Mouse (Mus musculus): Measurements from ENCODE around the gene Rab3il1. TPM values are rescaled to one million over a fixed set of nuclear protein-coding genes. Genes with fewer than 3 reads are reported as not detected.

Rab3il1 gene
- polyA plus RNA-seq, 1 experiment, result 22.0 TPM

- DNase-seq (ENCODE audit: low spot score), result no peak
Measured at GRCm38 (mm10) chr19:10040866-10041387, 39.5 kb downstream of the Rab3il1 start.

GRCm38 (mm10) chr19:10041388-10042148 is 40.1 kb downstream of the Rab3il1 start, which contains the start of gene Fads3:
TSS of gene Fads3 (plus strand) at chr19:10041569.
- peak; percentile 73 for DNase-seq (ENCODE audit: low spot score)

DNA sequence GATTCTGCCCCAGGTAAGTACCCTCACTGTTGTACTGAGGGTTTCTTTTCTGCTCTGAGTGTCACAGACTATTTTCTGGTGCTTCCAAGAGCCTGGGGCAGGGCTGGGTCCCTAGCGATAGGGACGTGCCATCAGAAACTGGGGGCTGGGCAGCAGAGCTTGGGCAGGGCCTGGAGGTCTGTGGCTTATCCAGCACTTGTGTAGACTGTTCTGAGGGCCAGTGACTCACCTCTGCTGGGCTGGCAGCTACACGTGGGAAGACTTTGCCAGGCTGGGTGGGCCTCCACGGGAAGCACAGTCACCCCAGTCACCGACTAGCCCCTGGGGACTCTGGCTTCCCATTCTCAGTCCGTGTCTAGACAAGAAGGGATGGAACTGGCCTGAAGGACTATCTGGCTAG is 40.8 kb downstream of the Rab3il1 start:
- no peak for DNase-seq (ENCODE audit: low spot score)

DNA sequence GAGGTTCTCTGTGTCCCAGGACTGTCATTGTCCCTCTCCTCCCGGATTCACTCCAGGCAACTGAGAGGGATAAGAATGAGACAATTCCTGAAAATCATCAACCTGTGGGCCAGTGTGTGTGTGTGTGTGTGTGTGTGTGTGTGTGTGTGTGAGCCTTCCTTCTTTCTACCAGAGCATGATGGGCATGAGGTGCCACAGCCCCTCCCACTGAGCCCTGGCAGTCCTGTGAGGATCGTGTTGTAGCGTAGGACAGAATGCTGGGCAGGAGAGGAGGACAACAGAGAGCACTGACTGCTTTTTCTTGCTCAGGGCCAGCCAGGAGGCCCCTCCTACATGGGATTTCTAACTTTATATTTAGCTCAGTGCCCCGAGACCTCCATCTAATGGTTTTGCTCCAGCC is 41.3 kb downstream of the Rab3il1 start:
- DNase-seq (ENCODE audit: low spot score), result no peak

- DNase-seq (ENCODE audit: low spot score), result no peak
Measured at GRCm38 (mm10) chr19:10043643-10044042, 42.2 kb downstream of the Rab3il1 start.

- DNase-seq (ENCODE audit: low spot score), result no peak
Measured at GRCm38 (mm10) chr19:10045707-10046106, 44.2 kb downstream of the Rab3il1 start.

DNA sequence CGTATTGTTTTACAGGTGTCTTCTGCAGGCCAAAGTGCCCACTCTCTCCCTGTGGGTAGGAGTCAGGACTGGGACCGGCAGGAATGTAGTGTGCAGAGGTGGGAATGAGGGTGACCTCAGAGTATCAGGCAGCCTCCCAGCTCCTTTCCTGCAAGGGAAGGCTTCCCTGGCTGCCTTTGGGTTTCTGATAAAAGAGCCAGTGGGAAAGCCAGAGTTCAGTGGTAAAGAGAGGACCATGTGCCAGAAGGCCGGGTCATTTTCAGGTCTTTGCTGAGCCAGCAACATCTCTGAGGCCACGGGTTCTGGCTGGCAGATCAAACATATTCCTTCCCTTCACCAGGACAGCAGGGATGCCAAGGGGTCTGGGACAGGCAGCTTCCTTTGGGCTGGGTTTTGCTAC is 44.9 kb downstream of the Rab3il1 start:
- DNase-seq (ENCODE audit: low spot score), result no peak

- DNase-seq (ENCODE audit: low spot score), result no peak
Measured at GRCm38 (mm10) chr19:10046983-10047382, 45.5 kb downstream of the Rab3il1 start.

- DNase-seq (ENCODE audit: low spot score), result no peak
Measured at GRCm38 (mm10) chr19:10049533-10049932, 48.1 kb downstream of the Rab3il1 start.

GRCm38 (mm10) chr19:10050438-10050837 is 49.0 kb downstream of the Rab3il1 start:
- DNase-seq (ENCODE audit: low spot score), result no peak

DNA sequence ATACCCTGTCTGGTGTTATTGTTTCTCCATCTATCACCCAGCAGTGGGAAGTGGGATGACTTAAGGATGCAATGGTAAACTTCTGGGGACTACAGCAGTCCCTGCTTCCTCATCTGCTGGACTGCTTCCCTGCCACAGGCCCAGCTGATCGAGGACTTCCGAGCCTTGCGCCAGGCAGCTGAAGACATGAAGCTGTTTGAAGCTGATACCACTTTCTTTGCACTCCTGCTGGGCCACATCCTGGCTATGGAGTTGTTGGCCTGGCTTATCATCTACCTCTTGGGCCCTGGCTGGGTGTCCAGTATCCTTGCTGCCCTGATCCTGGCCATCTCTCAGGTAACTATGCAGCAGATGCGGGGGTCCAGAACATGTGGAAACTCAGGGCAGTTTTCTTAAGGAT is 51.2 kb downstream of the Rab3il1 start:
- no peak for DNase-seq (ENCODE audit: low spot score)

GRCm38 (mm10) chr19:10053692-10054260 is 52.3 kb downstream of the Rab3il1 start:
- no peak for DNase-seq (ENCODE audit: low spot score)

DNA sequence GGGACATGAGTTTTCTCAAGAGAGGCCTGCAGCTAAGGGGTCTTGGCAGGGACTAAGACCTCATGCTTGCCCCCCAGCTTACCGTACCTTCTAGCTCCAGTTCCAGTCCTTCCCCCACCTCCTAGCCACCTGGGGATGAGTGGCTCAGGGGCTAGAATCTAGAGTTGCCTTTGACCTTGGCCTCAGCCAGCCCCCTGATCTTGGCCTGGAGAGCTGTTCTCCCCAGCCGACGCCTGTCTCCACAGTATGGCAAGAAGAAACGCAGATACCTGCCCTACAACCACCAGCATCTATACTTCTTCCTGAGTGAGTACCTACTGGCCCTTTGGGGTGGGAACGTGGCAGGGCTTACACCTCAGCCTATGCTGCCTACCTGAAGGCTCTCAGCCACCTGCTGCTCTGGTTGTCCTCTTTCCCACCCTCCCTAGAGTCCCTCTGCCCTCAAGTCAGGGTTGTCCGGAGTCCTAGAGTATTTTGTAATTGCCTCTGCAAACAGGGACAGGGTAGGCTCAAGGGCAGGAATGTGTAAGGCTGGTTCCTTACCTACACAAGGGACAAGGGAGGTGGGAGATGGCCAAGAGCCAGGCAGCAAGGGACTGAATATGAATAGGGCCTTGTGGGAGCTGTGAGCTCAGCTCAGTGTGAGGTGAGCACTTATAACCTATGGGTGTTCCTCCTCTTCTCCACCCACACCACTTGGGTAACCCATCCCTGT is 53.0 kb downstream of the Rab3il1 start:
- DNase-seq (ENCODE audit: low spot score), result no peak

DNA sequence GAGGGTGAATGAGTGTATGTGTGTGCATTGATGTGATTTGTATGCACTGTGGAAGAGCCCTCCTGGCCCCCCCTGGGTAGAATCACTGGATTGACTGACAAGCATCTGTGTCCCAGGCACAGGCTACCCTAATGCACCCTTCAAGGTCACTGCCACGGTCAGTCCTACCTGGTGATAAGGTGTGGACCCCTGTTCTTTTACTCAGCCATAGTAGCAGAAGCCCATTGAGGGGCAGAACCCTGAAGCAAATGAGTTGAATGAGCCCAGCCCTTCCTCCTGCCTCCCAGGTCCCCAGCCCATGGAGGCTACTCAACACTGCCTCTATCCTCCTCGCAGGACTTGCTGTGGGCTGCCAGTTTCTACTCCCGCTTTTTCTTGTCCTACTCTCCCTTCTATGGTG is 53.8 kb downstream of the Rab3il1 start:
- DNase-seq (ENCODE audit: low spot score), result no peak

- DNase-seq (ENCODE audit: low spot score), result no peak
Measured at GRCm38 (mm10) chr19:10055783-10056660, 54.6 kb downstream of the Rab3il1 start.

- DNase-seq (ENCODE audit: low spot score), result no peak
Measured at GRCm38 (mm10) chr19:10056686-10057085, 55.2 kb downstream of the Rab3il1 start.

DNA sequence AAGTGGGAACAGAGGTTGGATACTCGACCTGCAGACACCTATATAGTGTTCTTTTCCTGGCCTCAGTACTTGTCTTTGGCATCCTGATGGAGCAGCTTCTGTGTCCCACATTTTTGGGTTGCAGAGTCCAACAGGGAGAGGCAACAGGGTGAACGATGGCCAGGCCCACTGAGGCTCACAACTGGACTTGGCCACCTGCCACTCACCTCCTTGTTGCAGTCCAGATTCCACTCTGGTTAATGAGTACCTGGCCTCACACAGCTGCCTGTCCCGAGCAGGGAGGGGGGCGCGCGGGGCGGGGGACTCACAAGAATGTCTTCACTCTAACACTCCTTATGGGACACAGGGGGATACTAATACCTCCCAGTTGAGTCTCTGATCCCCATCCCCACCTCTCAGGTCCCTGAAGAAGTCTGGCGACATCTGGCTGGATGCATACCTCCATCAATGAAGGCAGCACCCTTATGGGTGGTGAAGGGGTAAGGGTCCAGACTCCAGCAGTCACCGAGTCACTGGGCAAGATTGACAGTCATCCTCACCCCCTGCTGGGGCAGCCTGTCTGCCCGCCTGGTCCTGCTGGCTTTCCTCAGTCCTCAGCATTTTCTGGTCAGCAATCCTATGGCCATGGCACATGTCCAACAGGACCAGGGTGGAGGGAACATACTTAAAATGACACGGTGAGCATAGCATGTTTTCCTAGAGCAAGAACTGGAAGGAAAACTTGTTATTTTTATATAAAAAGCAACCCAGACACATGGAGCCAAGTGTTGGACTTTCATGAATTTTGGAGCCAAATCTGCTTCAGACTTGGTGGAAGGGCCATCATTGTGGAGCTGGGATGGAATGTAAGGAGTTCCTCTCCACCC is 56.2 kb downstream of the Rab3il1 start:
- DNase-seq (ENCODE audit: low spot score), result no peak

DNA sequence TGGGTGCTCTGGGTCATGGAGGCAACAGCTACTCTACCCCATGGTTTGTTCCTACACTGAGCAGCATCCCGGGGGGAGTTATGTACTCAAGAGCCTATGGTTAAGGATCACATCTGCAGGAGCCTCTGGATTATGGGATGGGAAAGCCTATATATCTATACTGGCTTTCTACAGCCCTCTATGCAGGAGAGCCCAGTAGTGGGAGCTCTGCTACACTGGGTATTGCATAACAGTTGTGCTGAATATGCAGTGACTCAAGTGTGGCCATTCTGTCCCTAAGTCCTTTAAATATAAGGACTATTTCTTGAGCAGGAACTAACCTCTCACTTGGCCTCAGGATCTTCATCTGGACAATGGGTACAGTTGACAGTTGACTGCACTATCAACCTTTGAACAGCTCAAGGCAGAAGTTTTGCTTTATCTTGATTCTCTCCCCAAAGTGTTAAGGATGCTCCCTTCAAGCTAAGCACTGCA is 56.9 kb downstream of the Rab3il1 start:
- DNase-seq (ENCODE audit: low spot score), result no peak

- DNase-seq (ENCODE audit: low spot score), result no peak
Measured at GRCm38 (mm10) chr19:10058876-10059427, 57.5 kb downstream of the Rab3il1 start.

GRCm38 (mm10) chr19:10059911-10060567 is 58.6 kb downstream of the Rab3il1 start:
- no peak for DNase-seq (ENCODE audit: low spot score)

All from urinary bladder, adult 2 months (tissue).